Mouse (Mus musculus) macrophage (primary cell): ENCODE results near the gene Ksr1. TPM values are rescaled to one million over a fixed set of nuclear protein-coding genes. Genes with fewer than 3 reads are reported as not detected.

ENCODE experiments used
- H3K27ac ChIP-seq: fragments of 350-480 bp; formaldehyde crosslinking; 2 replicates; pipeline ENCODE4 v1.9.0; 2021
- H3K36me3 ChIP-seq: fragments of 350-480 bp; formaldehyde crosslinking; 2 replicates; pipeline ENCODE4 v1.9.0; 2021; ENCODE audit errors: inconsistent target
- H3K4me3 ChIP-seq: fragments of 350-480 bp; formaldehyde crosslinking; 2 replicates; pipeline ENCODE4 v1.9.0; 2021; ENCODE audit errors: inconsistent target
- H3K79me2 ChIP-seq: fragments of 350-480 bp; formaldehyde crosslinking; 2 replicates; pipeline ENCODE4 v1.9.0; 2021; ENCODE audit errors: inconsistent target
- WGBS: methylation state at CpG from one replicate; pipeline ENCODE4 v1.1.7; 2026; ENCODE audit warnings: inconsistent platforms; ENCODE audit not compliant: missing documents; 5-methylcytosine and 5-hydroxymethylcytosine counted together
- polyA plus RNA-seq: library from polyadenylated mRNA; stranded (reverse); fragments of 250-400 nt; gene quantifications from 3 replicates; pipeline ENCODE4 v1.2.4, GENCODE M21; 2018; ENCODE audit warnings: inconsistent platforms

Ksr1 gene
- polyA plus RNA-seq, 1 experiment from 2014 or later, result 2.6 TPM

GRCm38 (mm10) chr11:79141235-79142109 is 4.7 kb downstream of the Ksr1 start:
- 61% methylated on average over 11 of the region's 11 CpGs for WGBS
- no peak overlapping the region for H3K27ac ChIP-seq
- H3K79me2 ChIP-seq, result no peaks in the 10 kb centered on the region; the same call in 1 of the 2 replicates
- no peak overlapping the region for H3K4me3 ChIP-seq
- no peaks in the 10 kb centered on the region for H3K36me3 ChIP-seq

GRCm38 (mm10) chr11:79140511-79140888 is 5.7 kb downstream of the Ksr1 start:
- 89% methylated on average over 6 of the region's 6 CpGs for WGBS
- no peak overlapping the region for H3K4me3 ChIP-seq
- no peak overlapping the region for H3K27ac ChIP-seq
- H3K79me2 ChIP-seq, result no peaks in the 10 kb centered on the region; the same call in 1 of the 2 replicates
- no peaks in the 10 kb centered on the region for H3K36me3 ChIP-seq

GRCm38 (mm10) chr11:79139878-79140510 is 6.2 kb downstream of the Ksr1 start:
- H3K79me2 ChIP-seq, result no peaks in the 10 kb centered on the region; the same call in 1 of the 2 replicates
- H3K36me3 ChIP-seq, result no peaks in the 10 kb centered on the region
- H3K27ac ChIP-seq, result no peak overlapping the region
- H3K4me3 ChIP-seq, result no peak overlapping the region
- WGBS, result 37% methylated on average over 11 of the region's 11 CpGs

GRCm38 (mm10) chr11:79138621-79139020 is 7.6 kb downstream of the Ksr1 start:
- H3K27ac ChIP-seq, result no peak overlapping the region
- no peaks in the 10 kb centered on the region for H3K36me3 ChIP-seq
- H3K4me3 ChIP-seq, result no peak overlapping the region
- H3K79me2 ChIP-seq, result no peaks in the 10 kb centered on the region; the same call in 1 of the 2 replicates
- 90% methylated on average over 6 of the region's 6 CpGs for WGBS

GRCm38 (mm10) chr11:79137245-79137644 is 9.0 kb downstream of the Ksr1 start:
- 97% methylated on average over 5 of the region's 5 CpGs for WGBS
- Histone ChIP-seq H3K27ac (no peak overlapping the region), H3K79me2 (no peaks in the 10 kb centered on the region; the same call in 1 of the 2 replicates), H3K36me3 (no peaks in the 10 kb centered on the region), H3K4me3 (no peak overlapping the region)

GRCm38 (mm10) chr11:79135685-79136360 is 10.4 kb downstream of the Ksr1 start:
- Histone ChIP-seq H3K27ac (no peak overlapping the region), H3K79me2 (no peaks in the 10 kb centered on the region; the same call in 1 of the 2 replicates), H3K36me3 (no peaks in the 10 kb centered on the region), H3K4me3 (no peak overlapping the region)
- 17% methylated on average over 7 of the region's 7 CpGs for WGBS

GRCm38 (mm10) chr11:79135105-79135503 is 11.1 kb downstream of the Ksr1 start:
- 96% methylated on average over 12 of the region's 13 CpGs for WGBS
- H3K27ac ChIP-seq, result no peak overlapping the region

GRCm38 (mm10) chr11:79134416-79135104 is 11.6 kb downstream of the Ksr1 start:
- Histone ChIP-seq H3K79me2 (no peaks in the 10 kb centered on the region; the same call in 1 of the 2 replicates), H3K4me3 (no peak overlapping the region), H3K36me3 (no peaks in the 10 kb centered on the region), H3K27ac (no peak overlapping the region)
- 88% methylated on average over 13 of the region's 13 CpGs for WGBS

More at GRCm38 (mm10) chr11:79135105-79135503, 11.1 kb downstream of the Ksr1 start:
- H3K36me3 ChIP-seq, result no peaks in the 10 kb centered on the region
- no peak overlapping the region for H3K4me3 ChIP-seq
- H3K79me2 ChIP-seq, result no peaks in the 10 kb centered on the region; the same call in 1 of the 2 replicates

- Histone ChIP-seq H3K79me2 (no peaks in the 10 kb centered on the region; the same call in 1 of the 2 replicates), H3K4me3 (no peak overlapping the region), H3K27ac (no peak overlapping the region), H3K36me3 (no peaks in the 10 kb centered on the region)
- WGBS, result 94% methylated on average over 9 of the region's 9 CpGs
These were observed 12.2 kb downstream of the Ksr1 start for GRCm38 (mm10) chr11:79133961-79134360.

GRCm38 (mm10) chr11:79133051-79133450 is 13.2 kb downstream of the Ksr1 start:
- WGBS, result 79% methylated on average over 5 of the region's 5 CpGs

GRCm38 (mm10) chr11:79131949-79132411 is 14.2 kb downstream of the Ksr1 start:
- Histone ChIP-seq H3K4me3 (no peak overlapping the region), H3K36me3 (no peaks in the 10 kb centered on the region), H3K27ac (no peak overlapping the region), H3K79me2 (no peaks in the 10 kb centered on the region; the same call in 1 of the 2 replicates)
- WGBS, result 73% methylated on average over 9 of the region's 9 CpGs

More at GRCm38 (mm10) chr11:79133051-79133450, 13.2 kb downstream of the Ksr1 start:
- H3K4me3 ChIP-seq, result no peak overlapping the region
- H3K36me3 ChIP-seq, result no peaks in the 10 kb centered on the region
- H3K27ac ChIP-seq, result no peak overlapping the region
- H3K79me2 ChIP-seq, result no peaks in the 10 kb centered on the region; the same call in 1 of the 2 replicates

GRCm38 (mm10) chr11:79129388-79130356 is 16.5 kb downstream of the Ksr1 start:
- 89% methylated on average over 12 of the region's 13 CpGs for WGBS
- Histone ChIP-seq H3K79me2 (no peaks in the 10 kb centered on the region; the same call in 1 of the 2 replicates), H3K4me3 (no peak overlapping the region), H3K27ac (no peak overlapping the region), H3K36me3 (no peaks in the 10 kb centered on the region)

- H3K27ac ChIP-seq, result no peak overlapping the region
- no peak overlapping the region for H3K4me3 ChIP-seq
- 92% methylated on average over 6 of the region's 7 CpGs for WGBS
- H3K36me3 ChIP-seq, result no peaks in the 10 kb centered on the region
- no peaks in the 10 kb centered on the region; the same call in 1 of the 2 replicates for H3K79me2 ChIP-seq
These were observed 18.0 kb downstream of the Ksr1 start for GRCm38 (mm10) chr11:79128233-79128632.
